Mouse (Mus musculus): ENCODE results near the gene Wfikkn1.

GRCm38 (mm10) chr17:25842509-25842908, 38.1 kb downstream of the Wfikkn1 start:
- TF ChIP-seq POLR2A (IDR thresholded peaks at IDR 0.05; ENCODE audit: insufficient read length, low read depth) (no peak), MAX (IDR thresholded peaks at IDR 0.05; ENCODE audit: low read depth) (no peak), POLR2AphosphoS2 (IDR thresholded peaks at IDR 0.05; ENCODE audit: insufficient read length, low read depth) (no peak), E2F4 (IDR thresholded peaks at IDR 0.05; ENCODE audit: insufficient read depth) (no peak), USF1 (IDR thresholded peaks at IDR 0.05; ENCODE audit: low read depth) (no peak), TCF12 (IDR thresholded peaks at IDR 0.05; ENCODE audit: insufficient read depth, poor library complexity, severe bottlenecking) (no peak), SRF (IDR thresholded peaks at IDR 0.05; ENCODE audit: control insufficient read depth, insufficient read length, low read depth) (no peak), MYOD1 (IDR thresholded peaks at IDR 0.05; ENCODE audit: control insufficient read depth in 1 of 3, insufficient read length in 2 of 3, low read depth in 2 of 3) (no peak), MYOG (IDR thresholded peaks at IDR 0.05; ENCODE audit: control insufficient read depth in 1 of 3, insufficient read depth in 1 of 3, insufficient read length in 2 of 3, low read depth in 2 of 3) (no peak)

All from myocyte (in vitro differentiated cells).